Mouse (Mus musculus): ENCODE data around the gene Rdh8. TPM values are rescaled to one million over a fixed set of nuclear protein-coding genes. Genes with fewer than 3 reads are reported as not detected.

The Rdh8 gene
- polyA plus RNA-seq (2012; rRNA removed): not detected in 2 replicates

DNA sequence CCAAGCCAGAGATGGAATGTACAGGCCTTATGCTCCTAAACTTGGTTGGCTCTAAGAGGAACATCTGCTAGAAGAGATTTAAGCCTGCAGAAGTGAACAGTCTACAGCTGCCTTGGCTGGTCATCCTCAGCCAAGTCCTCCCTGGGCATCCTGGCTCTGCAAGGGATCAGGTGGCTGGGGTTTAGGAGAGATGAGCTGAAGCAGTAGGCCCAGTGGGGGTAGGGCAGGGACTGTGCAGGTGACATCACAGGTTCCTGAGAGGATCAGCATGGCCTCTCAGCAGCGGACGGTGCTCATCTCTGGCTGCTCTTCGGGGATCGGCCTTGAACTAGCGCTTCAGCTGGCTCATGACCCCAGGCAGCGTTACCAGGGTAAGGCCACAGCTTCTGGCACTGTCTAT, at the start of gene Rdh8:
Gene Rdh8, plus strand, starts transcription at position 268 of the 400 bp plus-strand sequence.

DNA sequence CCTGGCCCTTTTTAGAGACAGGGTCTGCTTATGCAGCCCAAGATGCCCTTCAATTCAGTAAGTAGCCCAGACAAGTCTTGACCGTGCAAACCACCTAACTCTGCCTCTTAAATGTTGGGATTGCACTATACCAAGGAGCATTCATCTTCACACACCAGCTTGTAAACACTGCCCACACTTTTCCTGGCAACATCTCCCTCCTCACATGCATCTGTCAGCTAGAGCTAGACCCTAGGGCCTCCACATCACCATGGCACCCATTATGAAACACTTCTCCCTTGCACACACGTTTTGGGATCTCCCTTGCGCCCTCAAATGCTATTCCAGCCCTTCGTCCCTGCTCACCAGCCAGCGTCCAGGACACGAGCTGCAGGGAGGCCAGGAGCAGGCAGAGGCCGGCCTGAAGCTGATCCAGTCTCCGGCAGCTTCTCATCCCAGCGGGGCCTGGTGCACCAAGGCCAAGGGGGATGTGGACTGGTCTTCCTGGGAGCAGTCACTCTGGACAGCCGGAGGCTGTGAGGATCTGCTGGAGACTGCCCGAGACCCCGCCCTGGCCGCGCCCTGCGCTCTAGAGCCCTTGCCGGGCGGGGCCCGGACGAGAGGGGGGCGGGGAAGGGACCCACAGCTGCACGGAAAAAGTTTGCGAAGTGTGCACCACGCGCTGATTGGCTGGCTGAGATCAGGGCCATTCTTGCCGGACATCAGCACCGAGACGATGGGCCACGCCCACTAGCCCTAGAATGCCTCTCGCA, 3.6 kb upstream of the Rdh8 start, which contains the start of gene Col5a3:
Gene Col5a3, minus strand, starts transcription at position 547 of the 752 bp plus-strand sequence.

DNA sequence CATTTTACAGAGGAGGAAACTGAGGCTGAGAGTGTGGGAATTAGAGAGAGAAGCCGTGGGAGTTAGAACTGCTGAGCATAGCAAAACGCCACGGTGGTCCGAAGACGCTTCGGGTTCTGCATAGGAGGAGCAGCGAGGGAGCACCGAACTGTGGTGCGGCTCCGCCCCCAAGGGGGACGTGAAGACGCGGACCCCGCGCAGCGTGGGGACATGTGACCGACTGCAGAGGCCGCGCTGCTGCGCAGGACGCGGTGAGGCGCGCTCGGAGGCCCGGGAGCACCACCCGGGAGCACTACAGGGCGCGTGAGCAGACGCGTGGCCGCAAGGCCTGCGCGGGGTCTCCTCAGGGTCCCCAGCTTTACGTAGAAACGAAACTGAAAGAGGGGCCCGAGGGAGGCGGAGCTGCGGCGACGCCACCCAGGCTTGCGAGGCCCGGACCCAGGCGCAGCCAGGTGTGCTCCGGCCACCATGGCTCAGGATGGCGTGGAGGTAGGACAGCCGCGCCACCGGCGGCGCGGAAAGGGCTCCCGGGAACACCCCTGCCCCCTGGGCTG, 50.2 kb downstream of the Rdh8 start, which contains the start of gene A230050P20Rik:
Gene A230050P20Rik, plus strand, starts transcription at position 195 of the 554 bp plus-strand sequence.

Other genes with a start within 250 kb of the Rdh8 start
- gene Zfp846, start 237.2 kb upstream of the Rdh8 start, polyA plus RNA-seq (2012; rRNA removed): 23.8 and 24.6 TPM in 2 replicates
- 557 and 739 TPM in 2 replicates for gene Ubl5, start 175.6 kb upstream of the Rdh8 start, polyA plus RNA-seq (2012; rRNA removed)
- gene Fbxl12, start 173.7 kb upstream of the Rdh8 start, polyA plus RNA-seq (2012; rRNA removed): 30.4 and 36.1 TPM in 2 replicates
- gene Pin1, start 166.4 kb upstream of the Rdh8 start, polyA plus RNA-seq (2012; rRNA removed): 31.5 and 34.3 TPM in 2 replicates
- gene Olfm2, start 72.2 kb upstream of the Rdh8 start, polyA plus RNA-seq (2012; rRNA removed): 102 TPM in 2 replicates
- gene Col5a3, start 3.4 kb upstream of the Rdh8 start, polyA plus RNA-seq (2012; rRNA removed): 1.2 and 3.1 TPM in 2 replicates
- 7.7 and 13.3 TPM in 2 replicates for gene A230050P20Rik, start 50.1 kb downstream of the Rdh8 start, polyA plus RNA-seq (2012; rRNA removed)
- gene Angptl6, start 61.2 kb downstream of the Rdh8 start, polyA plus RNA-seq (2012; rRNA removed): 10.2 and 11.1 TPM in 2 replicates
- 82.3 and 91.6 TPM in 2 replicates for gene Ppan, start 69.7 kb downstream of the Rdh8 start, polyA plus RNA-seq (2012; rRNA removed)
- 151 and 160 TPM in 2 replicates for gene Eif3g, start 80.1 kb downstream of the Rdh8 start, polyA plus RNA-seq (2012; rRNA removed)
- gene Dnmt1, start 141.4 kb downstream of the Rdh8 start, polyA plus RNA-seq (2012; rRNA removed): 103 TPM in 2 replicates
- gene S1pr2, start 158.3 kb downstream of the Rdh8 start, polyA plus RNA-seq (2012; rRNA removed): 4.8 and 8.3 TPM in 2 replicates
- 78.1 and 87.6 TPM in 2 replicates for gene Mrpl4, start 184.2 kb downstream of the Rdh8 start, polyA plus RNA-seq (2012; rRNA removed)
- 4.3 and 8.5 TPM in 2 replicates for gene Icam1, start 197.5 kb downstream of the Rdh8 start, polyA plus RNA-seq (2012; rRNA removed)
- gene Icam4, start 210.9 kb downstream of the Rdh8 start, polyA plus RNA-seq (2012; rRNA removed): 0.08 TPM in 1 of 2 replicates, not detected in the other
- 0.88 and 1.0 TPM in 2 replicates for gene Icam5, start 213.6 kb downstream of the Rdh8 start, polyA plus RNA-seq (2012; rRNA removed)
- gene Zglp1, start 248.6 kb downstream of the Rdh8 start, polyA plus RNA-seq (2012; rRNA removed): 0.61 TPM in 2 replicates